Mouse (Mus musculus) left cerebral cortex, postnatal 10 days (tissue): Measurements from ENCODE around the gene Rnf213. TPM values are rescaled to one million over a fixed set of nuclear protein-coding genes. Genes with fewer than 3 reads are reported as not detected.

Experiments
- DNase-seq, 2 experiments: peaks; one replicate each; pipeline ENCODE4 v3.0.0; 2021 to 2022; ENCODE audit warnings: low spot score in 2 of 2, mixed read lengths in 1 of 2; ENCODE audit errors: extremely low spot score in 1 of 2
- intact Hi-C: fragments of 180-260 bp; cut with DNase I; formaldehyde crosslinking; loops from one replicate; pipeline ENCODE4 v1.15.1; 2025
- microRNA-seq: library from miRNA; unstranded; fragments of <30 nt; microRNA quantifications from one replicate; pipeline ENCODE4 v1.2.0, GENCODE M21; 2022
- total RNA-seq, 2 experiments: library from RNA; stranded (reverse); gene quantifications; 2 replicates each; pipeline ENCODE4 v1.2.3; 2021

Gene Rnf213
- total RNA-seq, 2 experiments from 2014 or later, result 2.2 to 3.2 TPM

- intact Hi-C loops, result no loop called here
- no peak for DNase-seq
These were observed 133.4 kb downstream of the Rnf213 start for GRCm38 (mm10) chr11:119526068-119526966.

GRCm38 (mm10) chr11:119528930-119529329 lies 136.0 kb downstream of the Rnf213 start:
- intact Hi-C loops, result no loop called here

GRCm38 (mm10) chr11:119532460-119532859 lies 139.6 kb downstream of the Rnf213 start:
- DNase-seq, result no peak
- intact Hi-C loops, result no loop called here

More at GRCm38 (mm10) chr11:119528930-119529329, 136.0 kb downstream of the Rnf213 start:
- DNase-seq, result no peak

GRCm38 (mm10) chr11:119533745-119534144 lies 140.8 kb downstream of the Rnf213 start:
- intact Hi-C loops, result no loop called here
- DNase-seq, result no peak

Small RNA genes within 50 kb of the gene (microRNA-seq; reads per million reads assigned to microRNA genes)
- gene Mir1932, result not detected

Other genes with a start within 250 kb of the Rnf213 start
- 100 to 1,000 TPM in 1 of 2 experiments, 10 to 100 TPM in 1; 98.2 to 108 TPM for gene Tbc1d16, start 164.6 kb upstream of the Rnf213 start, total RNA-seq
- 1 to 10 TPM; 3.0 to 3.7 TPM for gene Ccdc40, start 164.5 kb upstream of the Rnf213 start, total RNA-seq
- 100 to 1,000 TPM; 108 to 124 TPM for gene Gaa, start 125.2 kb upstream of the Rnf213 start, total RNA-seq
- gene Eif4a3, start 93.0 kb upstream of the Rnf213 start, total RNA-seq, result 10 to 100 TPM; 92.3 to 98.1 TPM
- under 1 TPM; 0.32 to 0.34 TPM for gene Card14, start 85.3 kb upstream of the Rnf213 start, total RNA-seq
- gene Sgsh, start 37.6 kb upstream of the Rnf213 start, total RNA-seq, result 1 to 10 TPM; 4.7 to 6.0 TPM
- gene Slc26a11, start 37.5 kb upstream of the Rnf213 start, total RNA-seq, result 1 to 10 TPM; 4.6 to 5.2 TPM
- gene Endov, start 98.2 kb downstream of the Rnf213 start, total RNA-seq, result 10 to 100 TPM; 23.6 to 25.8 TPM
- gene Nptx1, start 154.7 kb downstream of the Rnf213 start, total RNA-seq, result 10 to 100 TPM; 53.0 to 60.4 TPM
- gene Rptor, start 209.8 kb downstream of the Rnf213 start, total RNA-seq, result 10 to 100 TPM; 51.5 to 53.9 TPM